Mouse (Mus musculus) heart, embryonic 13.5 days (tissue): ENCODE measurements around the gene Fbxw8. TPM values are rescaled to one million over a fixed set of nuclear protein-coding genes. Genes with fewer than 3 reads are reported as not detected.

Experiments
- ATAC-seq: fragments of 200-750 bp; cut with Nextera tagmentation; 2 replicates; pipeline ENCODE4 v1.8.0; 2017; ENCODE audit warnings: moderate TSS enrichment; ENCODE audit not compliant: insufficient number of reproducible peaks, low FRiP score, low TSS enrichment; ENCODE audit errors: extremely low read depth
- H3K27ac ChIP-seq: fragments of 300-500 bp; sonication (generic); replicated peaks from 2 replicates; pipeline ENCODE4 v1.5.1; 2015; ENCODE audit warnings: moderate library complexity, mild to moderate bottlenecking, inconsistent platforms
- H3K27me3 ChIP-seq: fragments of 300-500 bp; sonication (generic); replicated peaks from 2 replicates; pipeline ENCODE4 v1.6.1; 2015; ENCODE audit warnings: mild to moderate bottlenecking, inconsistent platforms
- H3K36me3 ChIP-seq: fragments of 300-500 bp; sonication (generic); 2 replicates; pipeline ENCODE4 v1.6.1; 2015; ENCODE audit warnings: mild to moderate bottlenecking, inconsistent platforms
- H3K4me1 ChIP-seq: fragments of 300-500 bp; sonication (generic); 2 replicates; pipeline ENCODE4 v1.6.1; 2015; ENCODE audit warnings: inconsistent platforms
- H3K4me2 ChIP-seq: fragments of 300-500 bp; sonication (generic); 2 replicates; pipeline ENCODE4 v1.6.1; 2015; ENCODE audit warnings: inconsistent platforms, mild to moderate bottlenecking, moderate library complexity
- H3K4me3 ChIP-seq: fragments of 300-500 bp; sonication (generic); 2 replicates; pipeline ENCODE4 v1.5.1; 2015; ENCODE audit warnings: moderate library complexity, mild to moderate bottlenecking, inconsistent platforms
- H3K9ac ChIP-seq: fragments of 300-500 bp; sonication (generic); 2 replicates; pipeline ENCODE4 v1.6.1; 2015; ENCODE audit warnings: inconsistent platforms, mild to moderate bottlenecking, moderate library complexity
- H3K9me3 ChIP-seq: fragments of 300-500 bp; sonication (generic); 2 replicates; pipeline ENCODE4 v1.6.1; 2016; ENCODE audit warnings: inconsistent platforms
- WGBS: fragments of 180-500 bp; shearing (Covaris S2); methylation state at CpG from one replicate; pipeline ENCODE4 v1.1.7; 2015; ENCODE audit warnings: mixed read lengths; 5-methylcytosine and 5-hydroxymethylcytosine counted together
- polyA plus RNA-seq: library from polyadenylated mRNA; unstranded; fragments of >200 nt; fragmentation: Nextera tagmentation; extraction: Ambion mirVana; gene quantifications from 2 replicates; pipeline ENCODE4 v1.2.1, GENCODE M21; 2015

The Fbxw8 gene
- polyA plus RNA-seq, 1 experiment from 2014 or later: 21.5 TPM

GRCm38 (mm10) chr5:118015028-118015427, 140.2 kb downstream of the Fbxw8 start:
- H3K27ac ChIP-seq: no peak overlapping the region
- peaks cover 25% of the 10 kb centered on the region for H3K27me3 ChIP-seq
- peaks cover 9% of the 10 kb centered on the region; the same call in 1 of the 2 replicates for H3K36me3 ChIP-seq
- no peak overlapping the region for H3K9ac ChIP-seq
- no peaks in the 10 kb centered on the region for H3K9me3 ChIP-seq
- peaks cover 16% of the 10 kb centered on the region for H3K4me1 ChIP-seq
- no peak overlapping the region for H3K4me3 ChIP-seq
- no peak overlapping the region for H3K4me2 ChIP-seq
- WGBS: 19% methylated on average over 12 of the region's 12 CpGs
- ATAC-seq: no peak

Other genes starting within 250 kb of the Fbxw8 start
- 51.0 and 53.0 TPM in 2 replicates for gene Fbxo21, start 178.7 kb downstream of the Fbxw8 start, polyA plus RNA-seq
- 17.8 and 20.3 TPM in 2 replicates for gene Tesc, start 127.7 kb downstream of the Fbxw8 start, polyA plus RNA-seq
- not detected in 2 replicates for gene Hrk, start 9.2 kb upstream of the Fbxw8 start, polyA plus RNA-seq
- 0.92 and 2.2 TPM in 2 replicates for gene Rnft2, start 89.7 kb upstream of the Fbxw8 start, polyA plus RNA-seq
- gene 2410131K14Rik, start 89.8 kb upstream of the Fbxw8 start, polyA plus RNA-seq: 6.1 and 6.5 TPM in 2 replicates